Mouse (Mus musculus) R1 (cell line): ENCODE measurements around the gene Tnik.

ENCODE experiments used
- DNase-seq: peaks from one replicate; pipeline ENCODE4 v3.0.0-alpha.2; 2018; ENCODE audit warnings: low read depth, low spot score

Tnik gene

DNA sequence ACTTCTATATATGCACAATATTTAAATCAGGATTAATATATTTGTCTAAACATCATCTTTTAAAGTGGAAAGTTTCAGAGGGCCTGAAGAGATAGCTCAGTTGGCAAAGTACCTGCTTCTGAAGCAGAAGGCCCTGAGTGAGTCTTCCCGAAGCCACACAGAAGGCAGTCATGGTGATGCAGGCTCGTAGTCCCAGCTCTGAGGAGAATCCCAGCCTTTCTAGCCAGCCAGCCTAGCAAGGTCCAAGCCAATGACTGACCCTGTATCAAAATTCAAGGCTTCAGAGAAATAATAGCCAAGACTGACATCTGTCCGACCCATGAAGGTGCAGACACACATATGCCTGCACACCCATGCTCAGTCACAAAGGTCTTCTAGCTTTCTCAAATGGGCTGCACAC lies 279.9 kb downstream of the Tnik start:
- no peak for DNase-seq

DNA sequence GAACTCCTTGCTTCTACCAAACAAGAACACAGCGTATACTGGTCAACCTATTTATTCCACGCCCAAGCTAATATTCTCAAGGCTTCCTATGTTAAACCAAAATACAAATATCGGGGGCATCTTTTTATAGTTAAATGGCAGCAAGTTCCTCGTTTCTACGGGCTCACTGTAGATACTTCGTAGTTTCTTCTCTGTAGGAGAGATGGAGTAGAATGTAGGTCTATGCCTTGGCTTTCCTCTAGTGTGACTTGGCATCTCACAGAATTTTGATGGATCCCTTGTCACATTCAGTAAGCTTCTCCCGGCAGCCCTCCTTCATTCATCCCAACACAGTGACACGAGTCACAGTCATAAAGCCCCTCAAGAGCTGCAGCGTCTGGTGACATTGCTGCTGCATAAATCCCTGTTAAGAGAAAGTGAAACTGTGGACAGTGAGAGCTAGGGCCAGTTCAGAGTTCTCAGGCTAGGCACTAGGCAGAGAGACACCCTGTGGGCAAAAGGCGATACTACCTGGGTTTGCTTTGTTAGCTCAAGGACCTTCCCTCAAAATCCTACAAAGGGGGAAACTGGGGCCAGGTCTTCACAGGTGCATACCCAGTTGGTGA lies 280.5 kb downstream of the Tnik start:
- no peak for DNase-seq

DNA sequence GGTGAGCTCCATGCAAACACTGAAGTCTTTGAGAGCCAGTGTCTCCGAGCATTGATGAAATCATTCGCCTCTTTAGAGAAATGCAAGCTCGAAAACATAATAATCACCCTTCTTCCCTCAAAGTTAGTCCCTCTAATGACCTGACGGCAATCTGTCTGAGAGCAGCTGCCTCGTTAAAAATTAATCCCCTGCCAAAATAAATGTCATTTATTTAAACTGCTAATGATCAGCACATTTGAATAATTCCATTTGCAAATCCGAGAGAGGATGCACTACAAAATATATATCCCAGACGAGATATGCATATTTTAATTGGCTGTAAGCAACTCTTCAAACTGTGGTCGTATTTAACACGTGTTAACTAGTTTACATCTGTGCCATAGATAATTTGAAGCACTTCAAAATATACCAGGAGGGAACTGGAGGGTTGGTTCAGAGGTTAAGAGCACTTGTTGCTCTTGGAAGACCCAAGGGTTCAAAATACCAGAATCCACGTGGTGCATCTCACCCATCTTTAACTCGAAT lies 281.4 kb downstream of the Tnik start:
- DNase-seq: no peak

DNA sequence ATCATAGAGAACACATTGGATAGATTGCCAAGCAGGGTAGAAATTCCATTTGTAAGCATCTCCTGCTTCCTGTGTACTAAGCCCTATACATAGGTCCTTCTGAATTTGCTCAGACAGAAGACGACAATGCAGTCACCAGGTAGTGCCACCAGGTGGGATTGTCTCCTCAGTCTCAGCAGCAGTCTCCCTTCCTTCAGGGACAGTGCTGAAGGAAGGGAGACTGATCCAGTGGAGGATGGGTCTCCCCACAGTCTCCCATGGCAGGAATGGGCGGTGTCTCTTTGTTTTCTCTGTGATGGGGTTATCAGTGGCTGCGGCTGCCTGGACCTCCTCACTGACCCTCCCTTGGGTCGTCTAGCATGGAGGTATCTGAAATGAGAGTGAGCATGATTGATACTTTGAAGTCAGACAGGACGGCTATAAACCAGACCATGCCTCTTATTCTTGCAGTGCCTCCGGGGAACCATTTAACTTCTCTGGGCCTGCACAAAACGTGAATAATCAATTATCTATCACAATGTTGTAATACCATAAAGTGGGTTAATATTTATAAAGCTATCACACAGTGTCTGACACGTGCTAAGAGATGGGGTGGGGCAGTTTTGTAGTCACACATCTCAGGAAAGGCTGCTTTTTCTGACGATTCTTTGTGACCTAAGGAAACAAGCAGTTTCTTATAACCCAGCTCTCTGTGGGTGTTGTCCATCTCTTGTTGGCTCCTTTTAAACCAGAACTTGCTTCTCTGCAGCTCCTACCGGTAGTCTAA lies 285.1 kb downstream of the Tnik start:
- DNase-seq: no peak

DNA sequence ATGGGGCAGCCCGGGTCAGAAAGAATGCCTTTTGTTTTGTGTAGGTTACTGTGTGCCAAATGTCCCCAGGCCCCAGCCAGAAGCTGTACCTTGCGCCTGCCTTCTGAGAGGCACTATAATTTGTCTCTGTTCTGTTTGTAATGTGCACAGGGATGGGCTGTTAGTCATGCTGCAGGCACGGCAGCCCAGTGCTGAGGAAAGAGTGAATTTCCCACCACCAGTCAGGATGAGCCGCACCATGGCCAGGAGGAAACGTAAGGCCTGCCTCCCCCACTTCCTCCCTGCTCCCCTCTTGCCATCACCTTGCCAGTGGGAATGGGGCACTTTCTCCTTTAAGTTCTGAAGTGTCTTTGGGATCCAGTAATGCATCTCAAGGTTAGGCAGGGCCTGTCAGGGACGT lies 286.4 kb downstream of the Tnik start:
- DNase-seq: no peak

DNA sequence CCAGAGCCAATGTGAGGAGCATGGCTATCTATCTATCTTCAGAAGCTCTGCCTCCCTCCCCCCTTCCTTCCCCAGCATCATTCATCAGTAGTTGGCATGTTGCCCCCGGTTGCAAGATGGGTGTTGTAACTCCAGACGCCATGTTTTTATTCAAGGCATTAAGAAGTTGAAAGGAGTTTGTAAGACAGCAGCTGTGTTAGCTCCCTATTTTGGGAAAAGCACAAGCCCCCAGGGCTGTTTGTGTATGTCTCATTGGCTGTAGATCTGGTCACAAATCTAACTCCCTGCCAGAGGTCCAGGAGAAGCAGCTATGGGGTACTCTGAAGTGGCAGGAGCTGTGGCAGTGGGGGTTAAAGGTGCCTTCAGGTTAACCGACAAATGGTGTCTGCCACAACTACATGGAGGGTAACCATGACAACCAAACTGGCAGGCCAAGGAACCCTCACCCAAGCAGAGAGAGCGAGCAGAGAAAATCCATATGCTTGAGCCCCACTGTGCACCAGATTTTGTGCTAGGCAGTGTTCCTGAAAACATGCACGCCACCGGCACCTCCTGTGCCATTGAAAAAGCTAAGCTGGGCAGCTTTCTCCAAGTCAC lies 287.6 kb downstream of the Tnik start:
- no peak for DNase-seq

DNA sequence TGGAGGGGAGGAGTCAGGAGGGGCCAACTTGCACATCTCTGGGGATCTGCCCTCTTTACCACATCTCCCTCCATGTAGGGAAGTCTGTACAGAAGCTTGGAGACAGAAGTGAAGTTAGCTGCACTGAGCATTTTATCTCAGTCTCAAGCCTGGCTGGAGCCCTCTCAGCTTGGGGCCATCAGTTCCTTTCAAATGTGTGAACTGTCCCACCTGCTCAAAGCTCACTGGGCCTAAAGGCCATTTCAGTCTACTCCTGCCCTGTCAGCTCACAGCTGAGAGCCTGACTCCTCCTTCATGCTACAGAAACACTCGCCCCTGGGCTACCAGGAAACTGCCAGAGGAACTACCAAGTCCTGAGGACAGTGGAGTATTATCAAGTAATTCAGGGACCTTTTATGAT lies 288.7 kb downstream of the Tnik start:
- no peak for DNase-seq

DNA sequence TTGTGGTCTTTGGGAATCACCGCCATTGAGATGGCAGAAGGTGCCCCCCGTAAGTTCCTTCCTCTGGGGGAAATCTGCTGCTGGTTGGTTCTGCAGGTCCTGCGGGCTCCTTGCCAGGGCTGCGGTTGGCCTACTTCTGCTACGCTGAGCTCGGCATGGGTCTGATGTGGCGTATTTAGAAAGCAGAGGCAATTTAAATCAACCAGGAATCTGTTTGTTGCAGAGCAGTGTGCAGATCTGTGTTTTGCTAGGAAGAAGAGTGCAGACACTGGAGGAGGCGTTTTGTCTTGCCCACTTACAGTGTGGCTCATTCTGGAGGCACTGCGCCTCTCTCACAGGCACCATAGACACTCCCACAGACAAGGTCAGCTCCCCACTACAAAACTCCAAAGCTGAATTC lies 291.9 kb downstream of the Tnik start:
- no peak for DNase-seq

DNA sequence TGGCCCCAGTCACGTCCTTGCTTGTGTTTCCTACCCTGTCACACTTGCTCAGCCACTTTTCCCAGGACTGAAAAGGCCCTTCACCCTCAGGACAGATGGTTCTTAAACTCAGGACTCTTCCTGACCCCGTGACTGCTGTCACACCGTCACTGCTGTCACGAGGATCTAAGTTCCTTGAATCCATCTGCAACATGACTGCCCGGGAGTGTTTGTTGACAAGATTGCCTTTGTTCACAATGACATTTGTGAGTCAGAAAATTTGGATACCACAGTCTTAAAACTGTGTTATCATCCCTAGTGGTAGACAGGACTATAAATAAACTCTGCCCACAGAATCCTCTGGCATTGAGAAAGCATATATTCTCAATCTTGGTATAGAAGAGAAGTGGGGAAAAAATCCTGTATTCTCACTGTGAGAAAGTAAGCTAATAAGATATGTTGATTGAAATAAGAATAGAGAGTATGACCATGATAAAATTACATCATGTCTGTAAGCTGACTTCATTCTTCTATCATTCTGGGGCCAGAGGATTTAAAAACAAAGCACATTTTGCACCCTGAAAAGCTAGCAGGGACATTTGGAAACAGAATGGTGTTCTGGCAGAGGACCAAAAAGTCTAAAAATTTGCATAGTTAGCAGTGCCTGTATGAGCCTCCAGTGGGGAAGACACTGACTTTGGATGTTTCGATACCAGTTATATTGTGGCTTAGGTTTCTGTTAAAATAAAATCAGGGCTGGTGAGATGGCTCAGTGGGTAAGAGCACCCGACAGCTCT lies 293.0 kb downstream of the Tnik start:
- no peak for DNase-seq

DNA sequence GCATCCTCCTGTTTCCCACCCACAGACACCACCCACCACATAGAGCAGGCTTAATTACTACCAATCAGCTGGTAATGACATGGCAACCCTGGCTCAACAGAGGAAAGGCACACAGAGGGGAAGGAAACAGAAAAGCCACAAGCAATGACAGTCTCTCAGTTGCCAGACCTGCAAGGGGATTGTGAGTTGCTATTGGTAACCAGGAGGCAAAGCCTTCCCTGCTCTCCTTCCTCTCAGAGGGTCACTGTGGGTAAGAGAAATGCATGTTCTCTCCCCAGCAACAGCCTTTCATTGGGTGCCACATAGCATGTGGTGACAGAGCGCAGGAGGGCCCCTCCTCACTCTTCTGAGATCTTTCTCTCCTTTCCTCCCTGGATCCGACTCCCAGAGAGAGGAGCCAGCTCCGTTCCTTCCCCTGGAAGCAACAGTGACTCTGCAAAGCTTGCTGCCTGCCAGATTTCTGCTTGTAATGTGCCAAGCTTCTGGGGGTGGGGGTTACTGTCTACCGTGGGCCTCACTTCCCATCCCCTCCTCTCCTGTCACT lies 295.4 kb downstream of the Tnik start:
- DNase-seq: no peak

DNA sequence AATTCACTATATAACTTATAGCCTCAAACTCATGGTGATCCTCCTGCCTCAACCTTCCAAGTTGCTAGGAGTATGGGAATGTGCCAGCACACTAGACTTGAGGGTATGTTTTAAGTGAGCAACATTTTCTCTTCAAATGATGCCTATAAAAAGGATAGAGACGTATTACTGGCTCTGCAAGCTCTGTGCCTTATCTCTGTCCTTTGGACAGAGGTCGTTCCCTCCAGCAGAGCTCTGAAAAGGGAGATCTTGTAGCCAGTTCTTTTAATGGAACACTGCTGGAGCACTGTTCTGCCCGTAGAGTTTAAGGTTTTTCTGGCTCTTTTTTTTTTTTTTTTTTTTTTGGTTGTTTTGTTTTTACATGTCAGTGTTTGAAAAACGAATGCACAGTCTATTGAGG lies 298.4 kb downstream of the Tnik start:
- DNase-seq: no peak

DNA sequence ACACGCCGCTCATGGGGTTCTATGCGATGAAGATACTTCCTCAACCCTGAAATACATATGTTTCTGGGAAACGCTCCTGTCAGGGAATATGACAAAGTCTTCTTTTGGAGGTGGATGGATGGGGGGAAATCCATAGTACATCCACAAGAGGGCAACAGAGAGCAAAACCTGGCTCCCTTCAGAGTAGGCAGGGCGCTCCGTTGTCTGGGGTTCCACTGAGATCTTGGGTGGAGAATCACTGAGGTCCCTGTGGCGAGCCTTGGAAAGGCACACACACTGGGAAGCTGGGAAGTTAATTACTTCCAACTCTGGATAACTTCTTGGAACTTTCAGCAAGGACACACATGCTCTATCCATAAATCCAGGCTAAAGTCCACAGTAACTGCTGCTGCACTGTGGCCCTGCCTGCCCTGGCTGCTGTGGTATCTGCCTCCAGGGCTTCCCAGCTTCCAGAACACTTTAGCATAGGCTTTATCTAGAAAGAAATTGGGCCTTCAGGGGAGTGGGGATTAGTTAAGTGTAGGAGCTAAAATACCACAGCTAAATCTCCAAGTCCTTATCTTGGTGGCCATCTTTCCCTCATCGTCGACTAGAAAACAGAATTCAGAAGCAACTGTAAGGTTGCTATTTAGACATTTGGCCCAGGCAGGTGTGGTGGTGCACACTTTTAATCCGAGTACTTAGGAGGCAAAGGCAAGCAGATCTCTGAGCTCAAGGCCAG lies 299.8 kb downstream of the Tnik start:
- DNase-seq: peak; percentile 55

DNA sequence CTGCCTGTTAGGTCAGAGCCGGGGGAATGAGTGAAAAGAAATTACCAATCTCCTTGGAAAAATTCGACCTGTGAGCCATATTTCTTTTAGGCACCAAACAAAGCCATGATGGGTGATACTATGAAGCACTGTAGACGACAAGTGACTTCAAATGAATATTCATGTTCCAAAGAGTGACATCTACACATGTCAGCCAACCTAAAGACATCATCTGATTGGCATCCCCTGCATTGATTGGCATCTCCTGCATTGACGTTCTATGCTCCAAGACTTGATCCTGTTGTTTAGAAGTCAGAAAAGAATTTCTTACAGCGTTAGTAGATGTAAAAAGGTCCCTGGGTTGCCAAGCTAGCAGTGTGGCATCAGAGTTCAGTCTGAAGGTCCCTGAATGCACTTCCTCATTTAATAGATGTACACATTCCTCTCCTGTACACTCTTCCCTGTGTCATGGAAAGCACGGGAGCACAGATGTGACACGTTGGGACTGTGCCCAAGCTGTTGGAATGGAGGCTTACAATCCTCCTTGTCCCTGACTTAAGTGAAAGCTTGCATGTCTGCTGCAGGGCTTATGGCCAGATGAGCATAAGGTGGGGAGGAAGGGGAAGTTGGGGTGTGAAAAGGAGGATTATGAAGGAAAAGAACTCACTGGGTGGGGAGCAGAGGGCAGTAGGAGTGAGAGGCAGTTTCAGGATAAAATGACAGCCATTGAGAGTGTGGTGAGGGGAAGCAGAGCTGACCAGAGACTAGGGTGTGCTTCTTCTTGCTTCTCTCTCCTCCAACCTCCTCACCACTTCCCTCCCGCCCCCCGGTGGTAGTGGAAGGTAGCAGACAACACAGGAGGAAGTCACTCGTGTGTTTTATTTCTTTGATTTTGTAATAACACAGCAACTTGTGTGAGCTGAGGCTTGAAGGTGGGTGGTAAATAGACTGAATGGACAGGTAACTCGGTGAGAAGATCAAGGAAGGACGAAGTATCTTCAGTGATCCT lies 301.6 kb downstream of the Tnik start:
- no peak for DNase-seq

DNA sequence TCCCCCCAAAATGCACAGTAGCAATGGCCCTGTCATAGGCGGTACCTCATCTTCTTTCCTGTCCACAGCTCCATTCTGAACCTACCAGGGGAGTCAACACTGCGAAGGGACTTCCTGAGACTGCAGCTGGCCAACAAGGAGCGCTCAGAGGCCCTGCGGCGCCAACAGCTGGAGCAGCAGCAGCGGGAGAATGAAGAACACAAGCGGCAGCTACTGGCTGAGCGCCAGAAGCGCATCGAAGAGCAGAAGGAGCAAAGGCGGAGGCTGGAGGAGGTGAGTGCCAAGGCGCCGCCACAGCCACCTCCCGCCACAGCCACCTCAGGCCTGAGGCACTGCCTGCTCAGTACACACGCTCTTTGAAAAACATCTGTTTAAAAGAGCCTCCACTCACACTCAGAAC lies 314.3 kb downstream of the Tnik start:
- DNase-seq: peak; percentile 21

DNA sequence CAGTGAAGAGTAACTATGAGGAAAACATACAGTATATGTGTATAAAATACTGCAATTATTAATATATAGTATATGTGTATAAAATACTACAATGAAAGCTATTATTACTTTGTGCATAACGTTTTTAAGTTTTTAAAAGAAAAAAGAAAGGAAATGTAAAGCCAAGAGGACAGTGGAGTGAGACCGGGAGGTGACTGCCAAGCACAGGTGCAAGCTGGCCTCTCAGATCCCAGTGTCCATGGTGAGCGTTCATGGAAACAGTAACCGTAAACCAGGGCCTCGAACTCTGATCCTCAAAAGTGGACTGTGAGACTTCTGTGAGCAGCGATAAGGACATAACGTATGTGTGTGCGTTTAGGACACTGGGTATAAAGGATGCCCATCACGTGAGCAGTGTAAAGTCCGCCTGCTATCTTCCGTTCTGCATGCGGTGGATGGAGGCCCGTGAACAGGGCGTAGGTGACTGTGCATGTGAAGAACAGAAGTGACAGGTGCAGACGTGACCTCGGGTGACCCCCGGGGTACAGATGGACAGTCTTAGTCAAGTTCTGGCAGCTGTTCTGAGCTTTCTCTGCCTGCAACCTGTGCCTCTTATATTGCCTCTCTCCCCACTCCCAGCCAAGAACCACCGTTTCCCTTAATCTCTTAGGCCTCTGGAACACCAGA lies 316.1 kb downstream of the Tnik start:
- no peak for DNase-seq

DNA sequence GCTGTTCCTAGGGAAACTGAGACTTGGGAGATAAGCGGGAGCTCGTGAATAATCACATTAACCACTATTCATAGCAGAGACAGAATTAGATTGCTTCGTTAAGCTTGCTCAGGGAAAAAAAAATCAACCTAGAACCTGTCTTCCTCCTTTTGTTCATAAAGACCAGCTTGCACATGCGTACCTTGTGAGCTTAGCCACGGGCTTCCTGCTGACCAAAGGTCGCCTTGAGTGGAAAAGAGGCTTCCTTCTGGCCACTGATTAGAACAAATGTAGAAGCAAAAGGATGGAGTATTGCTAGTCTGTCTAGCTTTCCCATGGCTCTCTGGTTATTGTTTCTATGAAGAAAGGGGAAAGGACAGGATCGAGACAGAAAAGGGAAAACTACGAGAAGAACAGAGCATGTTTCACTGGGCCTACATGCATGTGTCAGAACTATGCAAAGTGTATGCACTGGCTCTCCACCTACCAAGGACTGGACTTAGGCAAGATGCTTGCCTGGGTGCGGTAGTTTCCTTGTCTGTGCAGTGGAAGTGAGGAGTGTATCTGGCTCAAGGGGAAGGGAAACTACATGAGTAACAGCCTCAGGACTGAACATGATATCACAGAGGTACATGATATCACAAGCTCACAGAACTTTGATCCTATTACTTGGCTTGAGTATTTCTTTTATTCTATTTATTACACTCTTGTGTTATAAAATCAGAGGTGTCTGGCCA lies 322.9 kb downstream of the Tnik start:
- DNase-seq: no peak

DNA sequence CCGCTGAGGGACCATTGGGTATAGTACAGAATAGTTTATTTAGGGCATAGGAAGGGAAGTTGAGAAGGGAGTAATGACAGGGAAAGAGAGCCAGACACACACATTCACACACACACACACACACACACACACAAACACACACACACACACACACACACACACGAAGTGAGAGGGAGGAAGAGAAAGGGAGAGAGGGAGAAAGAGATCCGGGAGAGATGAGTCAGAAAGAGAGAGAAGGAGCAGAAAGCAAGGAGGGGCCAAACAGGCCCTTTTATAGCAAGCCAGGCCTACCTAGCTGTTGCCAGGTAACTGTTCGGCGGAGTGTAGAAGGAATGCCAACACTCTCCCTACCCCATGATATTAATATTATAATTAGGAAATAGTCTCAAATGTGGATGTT lies 324.8 kb downstream of the Tnik start:
- no peak for DNase-seq

DNA sequence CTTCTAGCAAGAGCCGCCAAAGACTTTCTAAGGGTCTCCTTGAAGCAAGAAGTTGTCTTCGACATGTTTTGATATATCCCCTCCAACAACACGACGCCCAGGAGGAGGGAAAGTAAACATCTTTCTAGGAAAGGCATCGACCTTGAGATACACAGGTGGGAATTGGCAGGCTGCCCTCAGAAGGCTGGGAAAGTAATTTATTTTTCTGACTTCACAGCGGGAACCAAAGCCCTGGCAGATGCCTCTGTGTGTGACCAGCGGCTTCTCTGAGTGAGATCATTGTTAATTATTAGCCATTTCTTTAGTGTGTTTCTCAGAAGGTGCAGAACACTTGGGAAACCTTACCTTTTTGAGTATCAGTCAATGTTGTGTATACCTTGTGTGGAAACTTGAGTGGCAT lies 328.3 kb downstream of the Tnik start:
- no peak for DNase-seq

DNA sequence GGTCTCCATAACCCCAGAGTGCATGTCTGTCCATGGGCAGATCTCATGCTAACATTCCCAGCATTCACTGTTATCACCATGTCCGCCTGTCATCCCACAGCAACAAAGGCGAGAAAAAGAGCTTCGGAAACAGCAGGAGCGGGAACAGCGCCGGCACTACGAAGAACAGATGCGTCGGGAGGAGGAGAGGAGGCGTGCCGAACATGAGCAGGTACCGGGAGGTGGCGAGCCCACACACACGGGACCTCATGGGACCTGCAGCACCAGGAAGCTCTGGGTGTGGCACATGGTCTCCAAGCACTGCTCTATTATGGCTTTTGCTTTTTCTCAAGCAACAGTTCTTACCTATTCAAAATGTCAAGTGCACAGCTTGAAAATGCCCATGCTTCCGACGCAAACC lies 330.9 kb downstream of the Tnik start:
- DNase-seq: peak; percentile 8
